Mouse (Mus musculus) embryonic facial prominence, embryonic 14.5 days (tissue): ENCODE results near the gene Mcmbp. TPM values are rescaled to one million over a fixed set of nuclear protein-coding genes. Genes with fewer than 3 reads are reported as not detected.
A peak's percentile ranks its signal among the peaks of the same experiment; 100 is the strongest.

Experiments used
- ATAC-seq: fragments of 200-750 bp; cut with Nextera tagmentation; 2 replicates; pipeline ENCODE4 v1.8.0; 2017; ENCODE audit warnings: low read depth, moderate number of reproducible peaks, moderate TSS enrichment
- DNase-seq: peaks from one replicate; pipeline ENCODE4 v3.0.0-alpha.2; 2015; ENCODE audit warnings: low spot score
- H3K27ac ChIP-seq: fragments of 300-500 bp; sonication (generic); replicated peaks from 2 replicates; pipeline ENCODE4 v1.5.1; 2014; ENCODE audit warnings: low read depth, mild to moderate bottlenecking, low read length, moderate library complexity
- H3K27me3 ChIP-seq: fragments of 300-500 bp; sonication (generic); replicated peaks from 2 replicates; pipeline ENCODE4 v1.6.1; 2014; ENCODE audit warnings: low read length; ENCODE audit not compliant: control insufficient read depth, insufficient read depth
- H3K36me3 ChIP-seq: fragments of 300-500 bp; sonication (generic); 2 replicates; pipeline ENCODE4 v1.6.1; 2014; ENCODE audit warnings: low read length, mixed read lengths; ENCODE audit not compliant: control insufficient read depth, insufficient read depth
- H3K4me1 ChIP-seq: fragments of 300-500 bp; sonication (generic); 2 replicates; pipeline ENCODE4 v1.6.1; 2014; ENCODE audit warnings: antibody characterized with exemption, low read length; ENCODE audit not compliant: control insufficient read depth, insufficient read depth
- H3K4me2 ChIP-seq: fragments of 300-500 bp; sonication (generic); 2 replicates; pipeline ENCODE4 v1.6.1; 2014; ENCODE audit warnings: low read depth, mild to moderate bottlenecking, low read length, moderate library complexity, mixed read lengths
- H3K4me3 ChIP-seq: fragments of 300-500 bp; sonication (generic); 2 replicates; pipeline ENCODE4 v1.5.1; 2014; ENCODE audit warnings: low read depth, mild to moderate bottlenecking, low read length
- H3K9ac ChIP-seq: fragments of 300-500 bp; sonication (generic); 2 replicates; pipeline ENCODE4 v1.6.1; 2014; ENCODE audit warnings: low read depth, mild to moderate bottlenecking, low read length, moderate library complexity, mixed read lengths
- H3K9me3 ChIP-seq: fragments of 300-500 bp; sonication (generic); 2 replicates; pipeline ENCODE4 v1.6.1; 2016; ENCODE audit warnings: low read length; ENCODE audit not compliant: control insufficient read depth
- WGBS: fragments of 180-500 bp; shearing (Covaris S2); extraction: QIAGEN DNeasy Blood & Tissue Kit; methylation state at CpG from one replicate; pipeline ENCODE4 v1.1.7; 2014; 5-methylcytosine and 5-hydroxymethylcytosine counted together
- polyA plus RNA-seq: library from polyadenylated mRNA; unstranded; fragments of >200 nt; fragmentation: Nextera tagmentation; extraction: Ambion mirVana; gene quantifications from 2 replicates; pipeline ENCODE4 v1.2.1, GENCODE M21; 2014

Gene Mcmbp
- 57.9 and 62.9 TPM in 2 replicates for polyA plus RNA-seq

- Histone ChIP-seq H3K27me3 (no peaks in the 10 kb centered on the region), H3K27ac (peak within 1 kb of the TSS; percentile 87), H3K4me1 (peaks cover 13% of the 10 kb centered on the region), H3K4me2 (peak within 1 kb of the TSS; percentile 91), H3K9ac (peak within 1 kb of the TSS; percentile 95), H3K9me3 (no peaks in the 10 kb centered on the region), H3K36me3 (no peaks in the 10 kb centered on the region), H3K4me3 (peak within 1 kb of the TSS; percentile 99)
- 0% methylated on average over 24 of the region's 35 CpGs for WGBS
- peak; percentile 87 for ATAC-seq
- peak; percentile 98 for DNase-seq
These were observed at the start of gene Mcmbp for GRCm38 (mm10) chr7:128740334-128740733. TSS of gene Mcmbp (minus strand) at chr7:128740495.

- H3K27me3 ChIP-seq, result no peaks in the 10 kb centered on the region
- no peak overlapping the region for H3K27ac ChIP-seq
- H3K4me2 ChIP-seq, result no peak overlapping the region
- H3K9ac ChIP-seq, result no peak overlapping the region
- H3K4me3 ChIP-seq, result no peak overlapping the region
- 77% methylated on average over 4 of the region's 4 CpGs for WGBS
- H3K36me3 ChIP-seq, result peaks cover 16% of the 10 kb centered on the region
- DNase-seq (no peak), ATAC-seq (no peak)
- H3K4me1 ChIP-seq, result no peaks in the 10 kb centered on the region
- H3K9me3 ChIP-seq, result 0 out of 2 replicates have a peak, but pooled peaks cover 4% of the 10 kb centered on the region
These were observed 49.8 kb upstream of the Mcmbp start for GRCm38 (mm10) chr7:128790045-128790444.

- Histone ChIP-seq H3K4me1 (no peaks in the 10 kb centered on the region), H3K27ac (no peak overlapping the region), H3K4me2 (no peak overlapping the region), H3K9ac (no peak overlapping the region), H3K36me3 (peaks cover 88% of the 10 kb centered on the region), H3K27me3 (no peaks in the 10 kb centered on the region), H3K9me3 (0 out of 2 replicates have a peak, but pooled peaks cover 4% of the 10 kb centered on the region), H3K4me3 (no peak overlapping the region)
- DNase-seq (no peak), ATAC-seq (no peak)
- 100% methylated on average over 3 of the region's 3 CpGs for WGBS
These were observed 41.6 kb upstream of the Mcmbp start for GRCm38 (mm10) chr7:128781846-128782245.

- peak; percentile 68; the same call in 1 of the 2 replicates for ATAC-seq
- no peak overlapping the region for H3K9ac ChIP-seq
- WGBS, result 46% methylated on average over 6 of the region's 6 CpGs
- no peak overlapping the region for H3K4me3 ChIP-seq
- no peak overlapping the region for H3K27ac ChIP-seq
- H3K36me3 ChIP-seq, result peaks cover 91% of the 10 kb centered on the region
- H3K9me3 ChIP-seq, result no peaks in the 10 kb centered on the region
- DNase-seq, result peak; percentile 72
- no peak overlapping the region for H3K4me2 ChIP-seq
- H3K4me1 ChIP-seq, result no peaks in the 10 kb centered on the region
- no peaks in the 10 kb centered on the region for H3K27me3 ChIP-seq
These were observed 39.0 kb upstream of the Mcmbp start for GRCm38 (mm10) chr7:128779305-128779704.

GRCm38 (mm10) chr7:128777201-128777600 is 36.9 kb upstream of the Mcmbp start:
- Histone ChIP-seq H3K4me2 (no peak overlapping the region), H3K9ac (no peak overlapping the region), H3K36me3 (peaks cover 99% of the 10 kb centered on the region), H3K4me1 (no peaks in the 10 kb centered on the region), H3K27ac (no peak overlapping the region), H3K4me3 (no peak overlapping the region), H3K9me3 (no peaks in the 10 kb centered on the region), H3K27me3 (no peaks in the 10 kb centered on the region)
- no peak for DNase-seq
- ATAC-seq, result no peak
- WGBS, result 83% methylated on average over 6 of the region's 6 CpGs

- peaks cover 92% of the 10 kb centered on the region for H3K36me3 ChIP-seq
- H3K27me3 ChIP-seq, result no peaks in the 10 kb centered on the region
- H3K27ac ChIP-seq, result no peak overlapping the region
- H3K4me3 ChIP-seq, result no peak overlapping the region
- no peaks in the 10 kb centered on the region for H3K9me3 ChIP-seq
- H3K9ac ChIP-seq, result no peak overlapping the region
- DNase-seq (peak; percentile 46), ATAC-seq (no peak)
- no peak overlapping the region for H3K4me2 ChIP-seq
- no peaks in the 10 kb centered on the region for H3K4me1 ChIP-seq
These were observed 26.4 kb upstream of the Mcmbp start for GRCm38 (mm10) chr7:128766696-128767095.

GRCm38 (mm10) chr7:128758948-128759347 is 18.7 kb upstream of the Mcmbp start:
- Histone ChIP-seq H3K27me3 (no peaks in the 10 kb centered on the region), H3K4me2 (no peak overlapping the region), H3K27ac (no peak overlapping the region), H3K36me3 (peaks cover 95% of the 10 kb centered on the region), H3K4me1 (no peaks in the 10 kb centered on the region), H3K9ac (no peak overlapping the region), H3K4me3 (no peak overlapping the region), H3K9me3 (no peaks in the 10 kb centered on the region)
- ATAC-seq (no peak), DNase-seq (no peak)
- WGBS, result 90% methylated on average over 4 of the region's 4 CpGs

- no peak for DNase-seq
- Histone ChIP-seq H3K4me1 (no peaks in the 10 kb centered on the region), H3K9me3 (no peaks in the 10 kb centered on the region), H3K27ac (no peak overlapping the region), H3K4me2 (no peak overlapping the region), H3K27me3 (no peaks in the 10 kb centered on the region), H3K4me3 (no peak overlapping the region), H3K9ac (no peak overlapping the region), H3K36me3 (peaks cover 99% of the 10 kb centered on the region)
- ATAC-seq, result no peak
- WGBS, result 90% methylated on average over 1 of the region's 1 CpGs
These were observed 15.1 kb upstream of the Mcmbp start for GRCm38 (mm10) chr7:128755396-128755795.

- no peak overlapping the region for H3K4me2 ChIP-seq
- DNase-seq (no peak), ATAC-seq (no peak)
- H3K9me3 ChIP-seq, result no peaks in the 10 kb centered on the region
- H3K36me3 ChIP-seq, result peaks cover 72% of the 10 kb centered on the region
- no peak overlapping the region for H3K9ac ChIP-seq
- no peaks in the 10 kb centered on the region for H3K27me3 ChIP-seq
- no peaks in the 10 kb centered on the region; the same call in 1 of the 2 replicates for H3K4me1 ChIP-seq
- H3K27ac ChIP-seq, result no peak overlapping the region
- 92% methylated on average over 4 of the region's 4 CpGs for WGBS
- H3K4me3 ChIP-seq, result no peak overlapping the region
These were observed 11.7 kb upstream of the Mcmbp start for GRCm38 (mm10) chr7:128752012-128752411.
